Mouse (Mus musculus) heart, adult 2 months (tissue): ENCODE results near the gene Supt20. TPM values are rescaled to one million over a fixed set of nuclear protein-coding genes. Genes with fewer than 3 reads are reported as not detected.
A peak's percentile ranks its signal among the peaks of the same experiment; 100 is the strongest.
"Not testable (repeated sequence)": the region's sequence is repeated elsewhere in the genome, so short reads cannot be mapped to it uniquely, and the experiment has no call there.

Experiments used
- DNase-seq, 2 experiments: peaks; one replicate each; pipeline ENCODE4 v3.0.0; 2021
- H3K27ac ChIP-seq: fragments of 200-600 bp; 2 replicates; pipeline ENCODE4 v1.8.1; 2022
- H3K27me3 ChIP-seq: fragments of 200-500 bp; 2 replicates; pipeline ENCODE4 v1.6.1; 2012; ENCODE audit warnings: mild to moderate bottlenecking, low read length, inconsistent platforms, mixed read lengths; ENCODE audit not compliant: control insufficient read depth, insufficient read depth
- H3K36me3 ChIP-seq: fragments of 200-500 bp; 2 replicates; pipeline ENCODE4 v1.6.1; 2012; ENCODE audit warnings: low read length, inconsistent platforms; ENCODE audit not compliant: control insufficient read depth, insufficient read depth
- H3K4me1 ChIP-seq: fragments of 200-500 bp; 2 replicates; pipeline ENCODE4 v1.6.1; 2011; ENCODE audit warnings: low read length; ENCODE audit not compliant: control insufficient read depth, insufficient read depth
- H3K4me3 ChIP-seq: fragments of 200-600 bp; 2 replicates; pipeline ENCODE4 v1.8.1; 2022
- H3K79me2 ChIP-seq: fragments of 200-500 bp; replicated peaks from 2 replicates; pipeline ENCODE4 v1.6.1; 2012; ENCODE audit warnings: mild to moderate bottlenecking, inconsistent platforms, low read length, moderate library complexity, mixed read lengths; ENCODE audit not compliant: control insufficient read depth, insufficient read depth
- H3K9ac ChIP-seq: fragments of 200-500 bp; 2 replicates; pipeline ENCODE4 v1.6.1; 2012; ENCODE audit warnings: low read depth, mild to moderate bottlenecking, control low read depth, inconsistent platforms, low read length, mixed read lengths
- CTCF ChIP-seq: fragments of 200-600 bp; IDR thresholded peaks from 2 replicates; pipeline ENCODE4 v1.8.1; 2022; ENCODE audit warnings: antibody characterized with exemption, mild to moderate bottlenecking, moderate library complexity
- EP300 ChIP-seq: fragments of 200-500 bp; IDR thresholded peaks from 2 replicates; pipeline ENCODE4 v1.6.1; 2011; ENCODE audit warnings: low read depth, low read length, control low read depth; ENCODE audit not compliant: insufficient read depth
- POLR2A ChIP-seq: fragments of 200-500 bp; IDR thresholded peaks from 2 replicates; pipeline ENCODE4 v1.6.1; 2011; ENCODE audit warnings: mild to moderate bottlenecking, low read depth, low read length, control low read depth; ENCODE audit not compliant: insufficient read depth
- WGBS: fragments of 180-500 bp; shearing (Covaris S2); methylation state at CpG from one replicate; pipeline ENCODE4 v1.1.7; 2018; 5-methylcytosine and 5-hydroxymethylcytosine counted together
- intact Hi-C: fragments of 180-260 bp; cut with DNase I; formaldehyde crosslinking; loops from one replicate; pipeline ENCODE4 v1.15.1; 2025
- polyA plus RNA-seq: library from polyadenylated mRNA; depleted of rRNA; stranded (reverse); fragments of >200 nt; gene quantifications from 2 replicates; pipeline ENCODE4 v1.2.3, GENCODE M21; 2012
- total RNA-seq, 2 experiments: library from RNA; stranded (reverse); gene quantifications; 2 replicates each; pipeline ENCODE4 v1.2.3; 2021

Gene Supt20
- total and polyA plus RNA-seq, 3 experiments, result 18.0 to 22.7 (median 19.8) TPM

DNA sequence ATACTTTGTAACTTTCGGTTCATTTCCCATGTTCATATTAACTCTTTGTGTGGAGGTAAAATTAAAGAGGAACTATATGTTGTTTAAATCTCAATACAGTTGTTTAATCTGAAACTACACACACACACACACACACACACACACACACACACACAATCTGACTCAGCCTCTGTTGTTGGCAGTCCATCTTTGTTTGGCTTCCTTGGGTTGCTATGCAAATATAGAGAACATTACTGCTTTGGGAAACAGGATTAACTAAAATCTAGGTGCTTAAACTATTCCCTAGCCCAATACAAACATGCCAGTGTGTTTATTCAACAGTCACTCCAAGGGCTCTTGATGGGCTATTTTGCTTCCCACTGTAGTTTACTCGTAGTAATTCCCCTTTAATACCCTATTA lies 5.4 kb upstream of the Supt20 start:
- Histone ChIP-seq H3K27me3 (no peaks in the 10 kb centered on the region), H3K36me3 (no peaks in the 10 kb centered on the region), H3K79me2 (no peaks in the 10 kb centered on the region), H3K9ac (no peak overlapping the region), H3K4me3 (no peak overlapping the region), H3K27ac (no peak overlapping the region), H3K4me1 (no peaks in the 10 kb centered on the region)
- no peak for DNase-seq
- 73% methylated on average over 2 of the region's 2 CpGs for WGBS
- intact Hi-C loops, result loop anchor here (5.0 kb wide), 1 partner anchor 335 kb away; no protein-coding TSS in a partner anchor
- TF ChIP-seq POLR2A, result no peak
- TF ChIP-seq EP300, result no peak
- TF ChIP-seq CTCF, result no peak

GRCm38 (mm10) chr3:54689091-54689490 lies 3.5 kb upstream of the Supt20 start:
- Histone ChIP-seq H3K79me2 (no peaks in the 10 kb centered on the region), H3K4me3 (no peak overlapping the region), H3K27ac (no peak overlapping the region), H3K27me3 (no peaks in the 10 kb centered on the region), H3K4me1 (peaks cover 2% of the 10 kb centered on the region; the same call in 1 of the 2 replicates), H3K36me3 (no peaks in the 10 kb centered on the region), H3K9ac (no peak overlapping the region)
- DNase-seq, result no peak
- intact Hi-C loops, result loop anchor here (5.0 kb wide), 1 partner anchor 337 kb away; no protein-coding TSS in a partner anchor
- TF ChIP-seq POLR2A (no peak), CTCF (peak; percentile 71)
- 23% methylated on average over 2 of the region's 2 CpGs for WGBS

- Histone ChIP-seq H3K36me3 (peaks cover 2% of the 10 kb centered on the region), H3K4me3 (peak overlapping the region; percentile 92), H3K79me2 (no peaks in the 10 kb centered on the region), H3K27me3 (no peaks in the 10 kb centered on the region), H3K9ac (peak overlapping the region; percentile 90), H3K4me1 (peaks cover 2% of the 10 kb centered on the region; the same call in 1 of the 2 replicates), H3K27ac (peak overlapping the region; percentile 88)
- WGBS, result 2% methylated on average over 8 of the region's 8 CpGs
- intact Hi-C loops, result loop anchor here (2.0 to 5.0 kb wide), 2 partner anchors 42 to 114 kb away; partner anchors contain the start of genes Alg5, Exosc8 and Rfxap
- no peak for DNase-seq
- no peak for TF ChIP-seq CTCF
- TF ChIP-seq EP300, result no peak
- TF ChIP-seq POLR2A, result no peak
Measured at GRCm38 (mm10) chr3:54693056-54693415, 429 bp downstream of the Supt20 start.

- no peak for TF ChIP-seq POLR2A
- TF ChIP-seq CTCF, result no peak
- TF ChIP-seq EP300, result no peak
- no peak overlapping the region for H3K9ac ChIP-seq
- H3K27ac ChIP-seq, result no peak overlapping the region
- DNase-seq, result no peak
- no peaks in the 10 kb centered on the region for H3K4me1 ChIP-seq
- no peaks in the 10 kb centered on the region; the same call in 1 of the 2 replicates for H3K79me2 ChIP-seq
- H3K27me3 ChIP-seq, result no peaks in the 10 kb centered on the region
- WGBS, result 34% methylated on average over 5 of the region's 5 CpGs
- H3K36me3 ChIP-seq, result peaks cover 5% of the 10 kb centered on the region; the same call in 1 of the 2 replicates
- intact Hi-C loops, result no loop called here
- H3K4me3 ChIP-seq, result no peak overlapping the region
Measured at GRCm38 (mm10) chr3:54699759-54700301, 7.2 kb downstream of the Supt20 start.

GRCm38 (mm10) chr3:54704106-54704505 lies 11.5 kb downstream of the Supt20 start:
- H3K79me2 ChIP-seq, H3K36me3 ChIP-seq, DNase-seq, intact Hi-C loops, H3K4me1 ChIP-seq, H3K9ac ChIP-seq, H3K4me3 ChIP-seq, H3K27me3 ChIP-seq, H3K27ac ChIP-seq: not testable (repeated sequence)
- WGBS, result 95% methylated on average over 8 of the region's 8 CpGs

DNA sequence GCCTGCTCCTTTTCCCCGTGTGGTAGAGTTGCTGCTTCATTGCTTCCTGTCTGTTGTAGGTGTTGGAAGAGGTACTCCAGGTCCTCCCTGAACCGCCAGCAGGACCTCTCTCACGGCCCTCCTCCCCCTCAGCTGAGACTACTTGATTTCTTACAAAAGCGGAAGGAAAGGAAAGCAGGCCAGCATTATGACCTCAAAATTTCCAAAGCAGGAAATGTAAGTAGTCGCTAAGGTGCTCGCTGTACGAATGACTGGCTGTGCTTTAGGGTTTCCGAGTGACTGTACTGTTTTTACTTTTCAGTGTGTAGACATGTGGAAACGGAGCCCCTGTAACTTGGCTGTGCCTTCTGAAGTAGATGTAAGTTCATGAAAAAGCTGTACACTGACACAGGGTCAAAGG lies 16.4 kb downstream of the Supt20 start:
- Histone ChIP-seq H3K79me2 (no peaks in the 10 kb centered on the region), H3K27me3 (no peaks in the 10 kb centered on the region), H3K4me1 (no peaks in the 10 kb centered on the region; the same call in 1 of the 2 replicates), H3K4me3 (no peak overlapping the region), H3K36me3 (peaks cover 17% of the 10 kb centered on the region), H3K9ac (no peak overlapping the region), H3K27ac (peak overlapping the region; percentile 10; the same call in 1 of the 2 replicates)
- 39% methylated on average over 9 of the region's 9 CpGs for WGBS
- no peak for TF ChIP-seq CTCF
- intact Hi-C loops, result no loop called here
- peak in 1 of 2 experiments; percentile 21 for DNase-seq
